26 mouse cellular contexts compared by ENCODE assay signal in genomic region chr10:62966291-62966690, GRCm38 (mm10). TPM values are rescaled to one million over a fixed set of nuclear protein-coding genes. Genes with fewer than 3 reads are reported as not detected.
DNase-seq lines count a peak whose midpoint lies in the region; ATAC-seq lines count a peak whose summit lies in the region.
"Had no signal": no experiment of that assay in that cellular context is flagged by ENCODE, and none has a peak within 500 bp of the region (broad histone marks: within the 10 kb centered on the region; RNA-seq: fewer than 3 reads in every experiment).

No protein-coding gene starts in this region.

- peaks cover 62% of the 10 kb centered on the region for H3K36me3 ChIP-seq in kidney, embryonic 16.5 days (ENCODE audit: insufficient read depth, low read length)
- H3K36me3 ChIP-seq in forebrain, embryonic 14.5 days (ENCODE audit: control insufficient read depth, insufficient read depth, low read length), result peaks cover 78% of the 10 kb centered on the region
- H3K36me3 ChIP-seq in midbrain, embryonic 14.5 days (ENCODE audit: control insufficient read depth, insufficient read depth, low read length), result peaks cover 73% of the 10 kb centered on the region

- ATAC-seq in kidney, embryonic 16.5 days (ENCODE audit: low FRiP score, low TSS enrichment), result peak; percentile 75
- ATAC-seq in forebrain, embryonic 14.5 days, result no peak
- ATAC-seq in midbrain, embryonic 14.5 days (ENCODE audit: low FRiP score, low TSS enrichment), result no peak
- ATAC-seq: forebrain, embryonic 15.5 days; intestine, embryonic 16.5 days; lung, postnatal 0 days had no signal

- peak; percentile 28 to 37 for DNase-seq in cerebellum, postnatal 14 days
- DNase-seq in cerebellum, adult 9-11 months, result no peak
- DNase-seq in kidney, adult 8-10 months, result no peak
- DNase-seq in kidney, postnatal 10 days, result peak; percentile 42
- no peak for DNase-seq in forebrain, embryonic 14.5 days (ENCODE audit: low spot score)
- no peak for DNase-seq in midbrain, embryonic 14.5 days
- DNase-seq: adrenal gland, postnatal 25 days; B cell, adult 2 months; embryo, embryonic 11 days; gastrocnemius, postnatal 25 days; heart, adult 11 months; heart, postnatal 36 days; lung, adult 18-20 months; lung, postnatal 4 days; thymus, adult 2 months; thymus, postnatal 36 days had no signal

- no peak overlapping the region for H3K4me2 ChIP-seq in kidney, embryonic 16.5 days (replicated peaks; ENCODE audit: low read depth, low read length)
- H3K4me2 ChIP-seq in forebrain, embryonic 14.5 days (ENCODE audit: low read length), result no peak overlapping the region
- no peak overlapping the region for H3K4me2 ChIP-seq in midbrain, embryonic 14.5 days (ENCODE audit: low read length)
- H3K4me2 ChIP-seq: embryonic facial prominence, embryonic 12.5 days; forebrain, embryonic 15.5 days; heart, embryonic 11.5 days; hindbrain, embryonic 12.5 days; liver, embryonic 11.5 days; midbrain, embryonic 12.5 days had no signal

- peak overlapping the region; percentile 38; the same call in 1 of the 2 replicates for H3K27ac ChIP-seq in kidney, embryonic 16.5 days (ENCODE audit: low read length)
- H3K27ac ChIP-seq in forebrain, embryonic 14.5 days (ENCODE audit: low read depth, low read length), result no peak overlapping the region
- no peak overlapping the region for H3K27ac ChIP-seq in midbrain, embryonic 14.5 days (replicated peaks; ENCODE audit: low read depth, low read length)
- H3K27ac ChIP-seq: embryonic facial prominence, embryonic 12.5 days; forebrain, embryonic 15.5 days; hindbrain, embryonic 12.5 days; midbrain, embryonic 12.5 days had no signal

- H3K4me1 ChIP-seq in kidney, embryonic 16.5 days (ENCODE audit: insufficient read depth, low read length), result no peaks in the 10 kb centered on the region
- H3K4me1 ChIP-seq in forebrain, embryonic 14.5 days (ENCODE audit: control insufficient read depth, insufficient read depth, low read length), result no peaks in the 10 kb centered on the region
- H3K4me1 ChIP-seq in midbrain, embryonic 14.5 days (ENCODE audit: control insufficient read depth, insufficient read depth, low read length), result no peaks in the 10 kb centered on the region
- H3K4me1 ChIP-seq: embryonic facial prominence, embryonic 12.5 days; forebrain, embryonic 15.5 days; hindbrain, embryonic 12.5 days; megakaryocyte, embryonic 14.5 days; midbrain, embryonic 12.5 days had no signal

- H3K9me3 ChIP-seq in kidney, embryonic 16.5 days (ENCODE audit: low read length), result no peaks in the 10 kb centered on the region
- no peaks in the 10 kb centered on the region for H3K9me3 ChIP-seq in forebrain, embryonic 14.5 days (replicated peaks; ENCODE audit: control insufficient read depth, low read length)
- no peaks in the 10 kb centered on the region for H3K9me3 ChIP-seq in midbrain, embryonic 14.5 days (ENCODE audit: control insufficient read depth, low read length)
- H3K9me3 ChIP-seq: embryonic facial prominence, embryonic 12.5 days; forebrain, embryonic 15.5 days; hindbrain, embryonic 12.5 days; megakaryocyte, embryonic 14.5 days; midbrain, embryonic 12.5 days had no signal

- H3K27me3 ChIP-seq in kidney, embryonic 16.5 days (ENCODE audit: insufficient read depth, low read length), result no peaks in the 10 kb centered on the region
- no peaks in the 10 kb centered on the region for H3K27me3 ChIP-seq in forebrain, embryonic 14.5 days (replicated peaks; ENCODE audit: control insufficient read depth, insufficient read depth, low read length)
- H3K27me3 ChIP-seq in midbrain, embryonic 14.5 days (ENCODE audit: control insufficient read depth, insufficient read depth, low read length), result no peaks in the 10 kb centered on the region
- H3K27me3 ChIP-seq: embryonic facial prominence, embryonic 12.5 days; forebrain, embryonic 15.5 days; hindbrain, embryonic 12.5 days; megakaryocyte, embryonic 14.5 days; midbrain, embryonic 12.5 days had no signal

- H3K9ac ChIP-seq in kidney, embryonic 16.5 days (replicated peaks; ENCODE audit: low read length), result no peak overlapping the region
- H3K9ac ChIP-seq in forebrain, embryonic 14.5 days (ENCODE audit: low read length), result no peak overlapping the region
- no peak overlapping the region for H3K9ac ChIP-seq in midbrain, embryonic 14.5 days (replicated peaks; ENCODE audit: low read length)
- H3K9ac ChIP-seq: embryonic facial prominence, embryonic 12.5 days; forebrain, embryonic 15.5 days; hindbrain, embryonic 12.5 days; midbrain, embryonic 12.5 days had no signal

- no peak overlapping the region for H3K4me3 ChIP-seq in kidney, embryonic 16.5 days (ENCODE audit: low read length)
- H3K4me3 ChIP-seq in forebrain, embryonic 14.5 days (ENCODE audit: low read depth, low read length), result no peak overlapping the region
- no peak overlapping the region for H3K4me3 ChIP-seq in midbrain, embryonic 14.5 days (replicated peaks; ENCODE audit: low read depth, low read length)
- H3K4me3 ChIP-seq: embryonic facial prominence, embryonic 12.5 days; forebrain, embryonic 15.5 days; hindbrain, embryonic 12.5 days; megakaryocyte, embryonic 14.5 days; midbrain, embryonic 12.5 days had no signal

- 66% methylated on average over 15 of the region's 15 CpGs for WGBS in kidney, embryonic 16.5 days
- WGBS in forebrain, embryonic 14.5 days, result 97% methylated on average over 15 of the region's 15 CpGs
- 96% methylated on average over 15 of the region's 15 CpGs for WGBS in midbrain, embryonic 14.5 days

RNA-seq across cellular contexts. Expression of gene Rufy2, which starts 13.7 kb away (rescaled TPM):
- polyA plus RNA-seq in kidney, embryonic 16.5 days (2015; fragmentation: Nextera tagmentation; extraction: Ambion mirVana), result 22.7 and 23.0 TPM in 2 replicates
- polyA plus RNA-seq in forebrain, embryonic 14.5 days (2014; fragmentation: Nextera tagmentation; extraction: Ambion mirVana), result 38.6 and 47.9 TPM in 2 replicates
- polyA plus RNA-seq in midbrain, embryonic 14.5 days (2014; fragmentation: Nextera tagmentation; extraction: Ambion mirVana), result 59.9 and 60.3 TPM in 2 replicates

RNA-seq across cellular contexts. Expression of gene Dna2, which starts 19.5 kb away (rescaled TPM):
- 16.6 and 19.7 TPM in 2 replicates for polyA plus RNA-seq in kidney, embryonic 16.5 days (2015; fragmentation: Nextera tagmentation; extraction: Ambion mirVana)
- polyA plus RNA-seq in forebrain, embryonic 14.5 days (2014; fragmentation: Nextera tagmentation; extraction: Ambion mirVana), result 7.9 and 9.7 TPM in 2 replicates
- 3.2 and 5.8 TPM in 2 replicates for polyA plus RNA-seq in midbrain, embryonic 14.5 days (2014; fragmentation: Nextera tagmentation; extraction: Ambion mirVana)

RNA-seq across cellular contexts. Expression of gene Slc25a16, which starts 45.9 kb away (rescaled TPM):
- polyA plus RNA-seq in kidney, embryonic 16.5 days (2015; fragmentation: Nextera tagmentation; extraction: Ambion mirVana), result 19.0 and 19.4 TPM in 2 replicates
- polyA plus RNA-seq in forebrain, embryonic 14.5 days (2014; fragmentation: Nextera tagmentation; extraction: Ambion mirVana), result 16.7 and 17.1 TPM in 2 replicates
- 15.3 and 17.9 TPM in 2 replicates for polyA plus RNA-seq in midbrain, embryonic 14.5 days (2014; fragmentation: Nextera tagmentation; extraction: Ambion mirVana)

RNA-seq across cellular contexts. Expression of gene Tet1, which starts 57.5 kb away (rescaled TPM):
- 23.4 and 28.4 TPM in 2 replicates for polyA plus RNA-seq in kidney, embryonic 16.5 days (2015; fragmentation: Nextera tagmentation; extraction: Ambion mirVana)
- polyA plus RNA-seq in forebrain, embryonic 14.5 days (2014; fragmentation: Nextera tagmentation; extraction: Ambion mirVana), result 25.0 and 38.1 TPM in 2 replicates
- polyA plus RNA-seq in midbrain, embryonic 14.5 days (2014; fragmentation: Nextera tagmentation; extraction: Ambion mirVana), result 35.9 and 44.3 TPM in 2 replicates

RNA-seq across cellular contexts. Expression of gene Hnrnph3, which starts 57.7 kb away (rescaled TPM):
- 116 and 138 TPM in 2 replicates for polyA plus RNA-seq in kidney, embryonic 16.5 days (2015; fragmentation: Nextera tagmentation; extraction: Ambion mirVana)
- 81.2 and 90.8 TPM in 2 replicates for polyA plus RNA-seq in forebrain, embryonic 14.5 days (2014; fragmentation: Nextera tagmentation; extraction: Ambion mirVana)
- 101 TPM in 2 replicates for polyA plus RNA-seq in midbrain, embryonic 14.5 days (2014; fragmentation: Nextera tagmentation; extraction: Ambion mirVana)

Comparison
In these comparisons a context has a peak if more than half of its experiments do, and no peak if none do; other contexts are left out.
1. DNase-seq: peak in cerebellum, postnatal 14 days (2 of 2) and kidney, postnatal 10 days (single experiment); none in cerebellum, adult 9-11 months (single experiment), kidney, adult 8-10 months (0 of 2), forebrain, embryonic 14.5 days (single experiment) and midbrain, embryonic 14.5 days (single experiment).